Mouse (Mus musculus): ENCODE results near the gene Fam149a.
"Not testable (repeated sequence)": the region's sequence is repeated elsewhere in the genome, so short reads cannot be mapped to it uniquely, and the experiment has no call there.

Fam149a gene

GRCm38 (mm10) chr8:45332685-45333409, 49.2 kb downstream of the Fam149a start, which contains the start of gene Cyp4v3:
Gene Cyp4v3 (minus strand): TSS chr8:45333216.
- peak; percentile 62 for DNase-seq (ENCODE audit: extremely low read depth, insufficient read length, low spot score)

DNA sequence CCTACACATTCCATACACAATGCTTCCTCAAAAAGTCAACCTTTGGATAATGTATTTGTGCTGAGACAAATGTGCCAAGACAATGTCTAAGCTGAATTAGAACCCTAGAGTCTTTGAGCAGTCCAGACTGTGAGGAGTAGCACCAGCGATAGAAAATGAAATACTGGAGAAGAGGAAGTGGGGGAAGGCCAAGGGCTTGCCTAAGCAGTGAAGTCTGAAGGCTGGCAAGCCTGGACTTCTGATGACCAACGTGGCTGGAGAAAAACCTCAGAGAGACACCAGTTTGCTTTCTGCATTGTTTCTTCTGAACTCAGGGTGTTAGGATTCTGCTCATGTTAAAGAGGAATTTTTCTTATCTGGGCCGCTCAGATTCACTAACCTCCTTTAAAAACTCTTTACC, 51.2 kb downstream of the Fam149a start:
- DNase-seq (ENCODE audit: extremely low read depth, insufficient read length, low spot score) = no peak

DNA sequence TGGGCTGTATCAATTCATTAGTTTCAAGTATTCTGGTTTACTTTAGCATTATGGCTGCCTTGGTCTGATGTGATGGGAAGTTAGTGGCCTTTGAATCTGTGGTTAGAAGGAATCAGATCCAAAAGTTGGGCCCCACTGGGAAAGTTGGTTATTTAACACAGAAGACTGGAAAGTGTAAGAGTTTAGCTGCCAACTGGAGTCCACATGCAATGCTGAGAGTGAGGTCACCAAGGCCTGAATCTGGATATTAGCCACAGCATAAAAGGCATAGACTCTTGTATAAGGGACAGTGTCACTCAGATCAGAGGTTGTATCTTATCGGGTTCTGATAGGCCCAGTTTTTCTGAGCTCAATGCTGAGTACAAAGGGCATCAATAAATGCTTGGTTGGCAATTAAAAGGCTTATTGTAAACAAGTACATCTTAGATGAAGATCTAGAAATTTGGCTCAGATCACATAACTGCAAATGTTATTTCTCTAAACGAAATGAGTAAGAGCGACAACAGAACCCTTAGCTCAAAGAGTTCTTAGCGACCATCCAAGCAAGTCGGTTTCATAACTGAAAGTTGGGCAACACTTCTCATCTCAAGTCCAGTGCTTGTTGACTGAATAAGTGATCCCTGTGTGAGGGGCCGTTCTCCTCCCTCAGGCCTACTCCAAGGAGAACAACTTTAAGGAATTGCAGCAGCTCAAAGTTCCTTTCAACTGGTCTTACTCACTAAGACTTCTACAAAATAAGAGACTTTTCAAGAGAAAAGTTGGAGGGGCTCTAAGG, 52.7 kb downstream of the Fam149a start:
- DNase-seq (ENCODE audit: extremely low read depth, insufficient read length, low spot score) = no peak

GRCm38 (mm10) chr8:45327076-45327475, 55.0 kb downstream of the Fam149a start:
- not testable (repeated sequence) for DNase-seq (ENCODE audit: extremely low read depth, insufficient read length, low spot score)

GRCm38 (mm10) chr8:45324151-45324550, 57.9 kb downstream of the Fam149a start:
- DNase-seq (ENCODE audit: extremely low read depth, insufficient read length, low spot score) = no peak

DNA sequence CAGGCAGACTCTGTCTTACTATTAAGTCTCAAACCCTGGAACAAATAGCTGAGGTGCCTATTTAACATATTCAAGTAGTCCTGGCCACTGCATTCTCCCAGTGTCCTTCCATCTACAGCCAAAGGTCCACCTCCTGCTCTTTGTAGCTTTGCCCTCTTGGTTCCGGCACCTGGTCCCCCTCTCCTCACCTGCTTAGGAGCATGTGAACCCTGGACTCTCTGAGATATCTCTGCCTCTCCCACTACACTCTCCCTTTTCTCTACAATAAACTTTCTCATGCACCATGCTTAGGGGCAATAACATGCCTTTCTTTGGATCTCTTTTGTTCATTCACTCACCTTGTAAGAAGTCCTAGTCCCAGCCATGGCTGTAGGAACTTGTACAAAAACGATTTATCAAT, 60.7 kb downstream of the Fam149a start:
- no peak for DNase-seq (ENCODE audit: extremely low read depth, insufficient read length, low spot score)

GRCm38 (mm10) chr8:45320930-45321329, 61.2 kb downstream of the Fam149a start:
- no peak for DNase-seq (ENCODE audit: extremely low read depth, insufficient read length, low spot score)

DNA sequence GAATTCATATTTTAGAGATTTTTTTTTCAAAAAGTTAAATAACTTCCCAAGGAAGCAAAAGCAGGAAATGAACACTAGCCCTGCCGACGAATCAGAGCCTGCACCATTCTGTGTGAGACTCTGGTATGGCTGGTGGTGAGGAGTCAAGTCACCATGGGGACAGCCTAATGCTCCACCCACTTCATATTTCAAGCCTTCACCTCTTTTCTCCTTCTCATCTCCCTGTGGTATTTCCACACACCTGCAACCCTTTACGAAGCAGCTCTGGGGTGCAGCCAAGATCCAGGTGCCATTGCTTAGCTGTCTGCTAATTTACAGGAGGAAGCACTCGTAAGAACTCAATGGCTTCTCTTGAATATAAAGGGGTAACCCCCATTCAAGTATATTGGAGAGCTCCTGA, 71.1 kb downstream of the Fam149a start:
- DNase-seq (ENCODE audit: extremely low read depth, insufficient read length, low spot score) = no peak

DNA sequence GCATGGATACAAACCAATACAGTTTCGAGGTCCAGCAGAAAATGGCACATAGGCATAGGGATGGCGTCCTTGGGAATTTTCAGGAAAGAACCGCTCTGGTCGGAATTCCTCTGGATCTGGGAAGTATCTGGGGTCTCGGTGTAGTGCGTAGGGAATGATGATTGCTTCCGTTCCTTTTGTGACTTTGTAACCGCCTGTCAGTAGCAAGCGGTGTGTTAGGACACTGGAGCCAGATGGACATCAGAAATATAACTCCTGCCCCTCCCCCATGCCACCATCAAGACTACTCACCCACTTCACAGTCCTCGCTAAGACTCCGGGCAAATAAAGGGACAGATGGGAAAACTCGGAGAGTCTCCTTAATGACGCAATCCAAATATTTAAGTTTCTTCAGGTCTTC, 73.7 kb downstream of the Fam149a start, which contains the start of gene Gm45753:
TSS of gene Gm45753 (minus strand) at position 101 of the 400 bp plus-strand sequence.
- DNase-seq (ENCODE audit: extremely low read depth, insufficient read length, low spot score) = no peak

DNA sequence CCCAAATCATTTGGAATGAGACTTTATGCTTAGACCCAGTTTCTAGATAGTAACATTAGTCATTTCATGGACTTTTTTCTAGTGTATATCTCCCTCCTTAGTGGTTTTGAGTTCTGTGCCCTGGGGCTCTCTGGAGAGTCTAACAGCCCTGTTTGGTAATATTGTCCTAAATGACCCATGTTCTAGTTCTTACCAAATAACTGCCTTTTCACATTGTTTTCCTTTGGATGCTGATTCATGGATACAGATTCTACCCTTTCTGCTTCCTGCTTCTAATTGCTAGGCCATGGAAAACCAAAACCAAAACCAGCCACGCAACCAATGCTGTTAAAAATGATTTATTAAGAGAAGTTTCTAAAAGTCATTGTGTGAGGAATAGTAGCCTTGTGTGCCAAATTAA, 76.6 kb downstream of the Fam149a start:
- no peak for DNase-seq (ENCODE audit: extremely low read depth, insufficient read length, low spot score)

GRCm38 (mm10) chr8:45304354-45304753, 77.7 kb downstream of the Fam149a start:
- no peak for DNase-seq (ENCODE audit: extremely low read depth, insufficient read length, low spot score)

DNA sequence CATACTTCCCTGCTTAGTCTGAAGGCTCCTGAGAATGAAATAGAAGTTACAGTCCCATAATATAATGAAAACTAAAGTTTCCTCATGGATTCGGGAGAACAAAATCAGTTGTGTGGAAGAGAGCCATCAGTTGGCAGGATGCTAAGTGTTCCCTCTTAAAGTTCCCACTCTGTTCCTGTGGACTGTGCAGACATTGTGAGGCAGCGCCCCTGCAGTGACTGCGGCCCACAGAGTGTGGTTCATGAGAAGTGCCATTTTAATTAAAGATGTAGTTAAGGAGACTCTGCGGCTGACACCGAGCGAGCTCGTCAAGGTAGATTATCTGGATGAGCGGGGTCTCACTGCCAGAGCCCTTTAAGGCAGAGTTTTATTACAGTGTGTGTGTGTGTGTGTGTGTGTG, 79.7 kb downstream of the Fam149a start:
- DNase-seq (ENCODE audit: extremely low read depth, insufficient read length, low spot score) = no peak

GRCm38 (mm10) chr8:45295276-45295675, 86.8 kb downstream of the Fam149a start:
- DNase-seq (ENCODE audit: extremely low read depth, insufficient read length, low spot score) = no peak

- no peak for DNase-seq (ENCODE audit: extremely low read depth, insufficient read length, low spot score)
These were observed 87.4 kb downstream of the Fam149a start, which contains the start of gene Klkb1 for GRCm38 (mm10) chr8:45294687-45295086. Gene Klkb1 (minus strand): TSS chr8:45294859.

DNA sequence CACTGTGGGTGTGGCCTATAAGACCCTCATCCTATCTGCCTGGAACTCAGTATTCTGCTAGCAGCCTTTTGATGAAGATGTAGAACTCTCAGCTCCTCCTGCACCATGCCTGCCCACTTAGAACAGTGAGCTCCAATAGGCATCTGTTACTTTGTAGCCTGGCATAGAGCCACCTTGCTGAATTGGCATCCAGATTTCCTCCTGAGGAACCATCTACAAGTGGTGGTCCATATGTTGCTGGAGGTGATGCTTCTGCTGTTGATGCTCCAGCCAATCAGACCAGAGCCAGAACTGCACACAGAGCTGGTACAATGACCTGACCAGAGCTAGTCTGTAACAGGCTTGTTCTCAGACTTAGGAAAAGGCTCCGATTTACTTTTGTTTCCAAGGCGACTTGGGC, 90.3 kb downstream of the Fam149a start:
- no peak for DNase-seq (ENCODE audit: extremely low read depth, insufficient read length, low spot score)
